10 mouse cellular contexts compared by ENCODE assay signal in the genomic region with DNA sequence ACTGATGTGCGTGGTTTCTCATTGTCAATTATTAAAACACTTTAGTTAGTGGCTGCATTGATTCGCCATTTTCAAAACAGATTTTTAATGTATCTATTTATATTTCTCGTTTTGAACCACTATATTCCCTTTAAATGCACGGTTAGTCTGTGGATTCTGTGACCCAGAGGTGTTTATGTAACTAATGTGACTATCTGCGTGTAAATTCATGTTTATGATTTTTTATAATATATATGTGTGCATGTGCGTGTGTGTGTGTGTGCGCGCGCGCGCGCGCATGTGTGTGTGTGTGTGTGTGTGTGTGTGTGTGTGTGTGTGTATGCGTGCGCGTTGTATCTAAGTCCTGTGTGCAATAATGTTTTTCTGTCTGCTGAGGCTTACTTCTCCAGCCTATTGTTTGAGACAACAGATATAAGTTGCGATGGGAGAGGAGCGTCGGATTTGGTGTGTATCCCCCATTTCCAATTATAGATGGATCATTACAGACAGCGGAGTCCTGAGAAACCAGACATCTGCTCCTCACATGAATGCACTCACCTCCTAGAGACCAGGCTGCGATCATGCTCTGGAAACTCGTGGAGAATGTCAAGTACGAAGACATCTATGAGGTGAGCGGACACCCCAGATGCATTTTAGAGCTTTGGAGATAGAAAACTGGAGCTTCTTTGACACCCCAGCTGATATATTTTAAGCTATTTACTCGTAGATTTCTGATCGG. TPM values are rescaled to one million over a fixed set of nuclear protein-coding genes. Genes with fewer than 3 reads are reported as not detected.
DNase-seq lines count a peak whose midpoint lies in the region; ATAC-seq and TF ChIP-seq lines count a peak whose summit lies in the region.
"Had no signal": no experiment of that assay in that cellular context is flagged by ENCODE, and none has a peak within 500 bp of the region (broad histone marks: within the 10 kb centered on the region; RNA-seq: fewer than 3 reads in every experiment).

A gene (plus strand): TSS at position 274 of the 718 bp plus-strand sequence.

- H3K4me3 ChIP-seq in testis, adult 2 months (ENCODE audit: control insufficient read depth, low read depth, low read length), result peak within 1 kb of the TSS; percentile 4; the same call in 1 of the 2 replicates
- H3K4me3 ChIP-seq in liver, embryonic 13.5 days (replicated peaks), result peak within 1 kb of the TSS; percentile 6; the same call in 1 of the 2 replicates

- no peak for DNase-seq in adrenal gland, adult 2 months
- DNase-seq in adrenal gland, adult 18-20 months (ENCODE audit: low spot score in 2 of 2), result no peak
- no peak for DNase-seq in testis, postnatal 10 days (ENCODE audit: low spot score)
- DNase-seq in liver, embryonic 13.5 days, result no peak
- DNase-seq in cerebellum, postnatal 36 days, result no peak

- no peak within 1 kb of the TSS for H3K9ac ChIP-seq in liver, embryonic 13.5 days

- peaks cover 1% of the 10 kb centered on the region; the same call in 1 of the 2 replicates for H3K4me1 ChIP-seq in testis, adult 2 months (ENCODE audit: control insufficient read depth, insufficient read depth, low read length)
- H3K4me1 ChIP-seq in liver, embryonic 13.5 days (replicated peaks), result no peaks in the 10 kb centered on the region

- no peak within 1 kb of the TSS for H3K4me2 ChIP-seq in liver, embryonic 13.5 days

- no peak for TF ChIP-seq CTCF in testis, adult 2 months (IDR thresholded peaks at IDR 0.05; ENCODE audit: control insufficient read depth, insufficient read depth, insufficient replicate concordance, low read depth, low read length)

- peaks cover 10% of the 10 kb centered on the region for H3K27me3 ChIP-seq in testis, adult 2 months (ENCODE audit: control insufficient read depth, insufficient read depth, low read length)
- H3K27me3 ChIP-seq in liver, embryonic 13.5 days, result peaks cover 67% of the 10 kb centered on the region

- H3K9me3 ChIP-seq in liver, embryonic 13.5 days (replicated peaks), result no peaks in the 10 kb centered on the region

- no peak for TF ChIP-seq POLR2A in testis, adult 2 months (IDR thresholded peaks at IDR 0.05; ENCODE audit: control insufficient read depth, low read depth, low read length)

- 3% methylated on average over 26 of the region's 26 CpGs for WGBS in liver, embryonic 13.5 days (ENCODE audit: insufficient replicate concordance)

- ATAC-seq in liver, embryonic 13.5 days (ENCODE audit: low read depth), result no peak
- ATAC-seq in megakaryocyte-erythroid progenitor cell, adult 5-6 weeks (replicated peaks; ENCODE audit: low FRiP score, low TSS enrichment, poor library complexity, severe bottlenecking), result no peak
- ATAC-seq in CD4-positive, CD25-positive, alpha-beta regulatory T cell, adult 4 months, result no peak

- H3K36me3 ChIP-seq in testis, adult 2 months (ENCODE audit: control insufficient read depth, insufficient read depth, low read length), result no peaks in the 10 kb centered on the region
- no peaks in the 10 kb centered on the region for H3K36me3 ChIP-seq in liver, embryonic 13.5 days

- no peak within 1 kb of the TSS for H3K27ac ChIP-seq in testis, adult 2 months (ENCODE audit: control insufficient read depth, insufficient read depth, low read depth, low read length)
- H3K27ac ChIP-seq in liver, embryonic 13.5 days, result no peak within 1 kb of the TSS

RNA-seq across cellular contexts. Expression of the gene that starts here (rescaled TPM):
- 10 to 100 TPM in 1 of 2 experiments, 1 to 10 TPM in 1; 8.5 to 18.7 TPM for total RNA-seq in adrenal gland, adult 2 months (2021)
- 13.3 and 33.5 TPM in 2 replicates for polyA plus RNA-seq in adrenal gland, adult 2 months (2012; rRNA removed)
- 1 to 10 TPM; 8.5 to 8.6 TPM for total RNA-seq in adrenal gland, adult 18-20 months (2021)
- 1.6 TPM in 1 of 2 replicates, not detected in the other for polyA plus RNA-seq in testis, adult 2 months (2012; rRNA removed)
- polyA plus RNA-seq in liver, embryonic 13.5 days (2015; fragmentation: Nextera tagmentation; extraction: Ambion mirVana), result 0.03 and 0.10 TPM in 2 replicates
- total RNA-seq in megakaryocyte-erythroid progenitor cell, adult 5-6 weeks (2014; fragmentation: Nextera tagmentation), result not detected in 2 replicates
- not detected in 2 replicates for total RNA-seq in megakaryocyte-erythroid progenitor cell, adult 5-6 weeks (2017)
- polyA plus RNA-seq in CD4-positive, CD25-positive, alpha-beta regulatory T cell, adult 4 months (2017; shearing (Covaris generic)), result under 1 TPM in 1 of 2 experiments, not detected in 1; 0.10 TPM
- polyA plus RNA-seq: large intestine, adult 2 months; spleen, adult 2 months had no signal

Comparison
In these comparisons a context has a peak if more than half of its experiments do, and no peak if none do; other contexts are left out.
1. RNA of the gene that starts here (total RNA-seq): 8.5 to 18.7 TPM in adrenal gland, adult 2 months and 8.5 to 8.6 TPM in adrenal gland, adult 18-20 months; not detected in megakaryocyte-erythroid progenitor cell, adult 5-6 weeks; every median in the first group is over 4 times any median in the second.